Mouse (Mus musculus): Measurements from ENCODE around the gene Dock6.

GRCm38 (mm10) chr9:21842391-21842790 is 10.0 kb downstream of the Dock6 start:
- TF ChIP-seq CTCF (IDR thresholded peaks at IDR 0.05; ENCODE audit: borderline replicate concordance, control insufficient read depth, extremely low read depth, insufficient read depth, low read length, poor library complexity) (no peak), POLR2A (IDR thresholded peaks at IDR 0.05; ENCODE audit: control insufficient read depth, extremely low read depth, insufficient read depth, low read length, poor library complexity) (no peak)

Data from thymus, adult 2 months (tissue).